Mouse (Mus musculus): ENCODE measurements at regions not wholly inside any gene's neighbourhood (a gene's known extent, or its start where the extent isn't known, plus 50 kb on each side); places are given as distances from the start of the nearest gene placed in this dataset.

GRCm38 (mm10) chr3:38663023-38663422 lies 178.4 kb upstream of the Ankrd50 start:
- no peak overlapping the region for H3K27ac ChIP-seq (ENCODE audit: low read depth, low read length)
- H3K4me2 ChIP-seq (ENCODE audit: low read length), result no peak overlapping the region
- no peaks in the 10 kb centered on the region; the same call in 1 of the 2 replicates for H3K9me3 ChIP-seq (ENCODE audit: control insufficient read depth, low read length)
- H3K36me3 ChIP-seq (ENCODE audit: control insufficient read depth, insufficient read depth, low read length), result no peaks in the 10 kb centered on the region
- no peak overlapping the region for H3K4me3 ChIP-seq (ENCODE audit: low read length)
- no peaks in the 10 kb centered on the region for H3K27me3 ChIP-seq (replicated peaks; ENCODE audit: control insufficient read depth, insufficient read depth, low read length)
- 77% methylated on average over 5 of the region's 5 CpGs for WGBS
- H3K4me1 ChIP-seq (ENCODE audit: control insufficient read depth, insufficient read depth, low read depth, low read length), result peaks cover 6% of the 10 kb centered on the region
- no peak overlapping the region for H3K9ac ChIP-seq (ENCODE audit: low read depth, low read length)
- no peak for ATAC-seq

GRCm38 (mm10) chr3:38656790-38657189 lies 172.1 kb upstream of the Ankrd50 start:
- Histone ChIP-seq H3K36me3 (ENCODE audit: control insufficient read depth, insufficient read depth, low read length) (no peaks in the 10 kb centered on the region), H3K27me3 (replicated peaks; ENCODE audit: control insufficient read depth, insufficient read depth, low read length) (no peaks in the 10 kb centered on the region), H3K9me3 (ENCODE audit: control insufficient read depth, low read length) (no peaks in the 10 kb centered on the region; the same call in 1 of the 2 replicates), H3K4me1 (ENCODE audit: control insufficient read depth, insufficient read depth, low read depth, low read length) (peaks cover 10% of the 10 kb centered on the region), H3K27ac (ENCODE audit: low read depth, low read length) (no peak overlapping the region), H3K4me3 (ENCODE audit: low read length) (no peak overlapping the region), H3K4me2 (ENCODE audit: low read length) (no peak overlapping the region), H3K9ac (ENCODE audit: low read depth, low read length) (no peak overlapping the region)
- WGBS, result 70% methylated on average over 1 of the region's 1 CpGs
- ATAC-seq, result no peak

GRCm38 (mm10) chr3:38653928-38654327 lies 169.3 kb upstream of the Ankrd50 start:
- Histone ChIP-seq H3K36me3 (ENCODE audit: control insufficient read depth, insufficient read depth, low read length) (no peaks in the 10 kb centered on the region), H3K4me2 (ENCODE audit: low read length) (no peak overlapping the region), H3K9ac (ENCODE audit: low read depth, low read length) (no peak overlapping the region), H3K27me3 (replicated peaks; ENCODE audit: control insufficient read depth, insufficient read depth, low read length) (no peaks in the 10 kb centered on the region), H3K4me3 (ENCODE audit: low read length) (no peak overlapping the region), H3K4me1 (ENCODE audit: control insufficient read depth, insufficient read depth, low read depth, low read length) (peaks cover 10% of the 10 kb centered on the region), H3K9me3 (ENCODE audit: control insufficient read depth, low read length) (no peaks in the 10 kb centered on the region), H3K27ac (ENCODE audit: low read depth, low read length) (peak overlapping the region; percentile 70)
- ATAC-seq, result 0 out of 2 replicates have a peak, but pooled peaks have one; percentile 29
- 53% methylated on average over 4 of the region's 4 CpGs for WGBS

GRCm38 (mm10) chr3:38652985-38653685 lies 168.5 kb upstream of the Ankrd50 start:
- Histone ChIP-seq H3K4me2 (ENCODE audit: low read length) (no peak overlapping the region), H3K4me1 (ENCODE audit: control insufficient read depth, insufficient read depth, low read depth, low read length) (peaks cover 10% of the 10 kb centered on the region), H3K36me3 (ENCODE audit: control insufficient read depth, insufficient read depth, low read length) (no peaks in the 10 kb centered on the region), H3K9ac (ENCODE audit: low read depth, low read length) (no peak overlapping the region), H3K27me3 (replicated peaks; ENCODE audit: control insufficient read depth, insufficient read depth, low read length) (no peaks in the 10 kb centered on the region), H3K9me3 (ENCODE audit: control insufficient read depth, low read length) (no peaks in the 10 kb centered on the region), H3K4me3 (ENCODE audit: low read length) (no peak overlapping the region), H3K27ac (ENCODE audit: low read depth, low read length) (peak overlapping the region; percentile 70; the same call in 1 of the 2 replicates)
- ATAC-seq, result peak; percentile 67
- WGBS, result 25% methylated on average over 5 of the region's 5 CpGs

GRCm38 (mm10) chr3:38650176-38650575 lies 165.5 kb upstream of the Ankrd50 start:
- Histone ChIP-seq H3K4me3 (ENCODE audit: low read length) (no peak overlapping the region), H3K36me3 (ENCODE audit: control insufficient read depth, insufficient read depth, low read length) (no peaks in the 10 kb centered on the region), H3K9ac (ENCODE audit: low read depth, low read length) (no peak overlapping the region), H3K4me2 (ENCODE audit: low read length) (no peak overlapping the region), H3K4me1 (ENCODE audit: control insufficient read depth, insufficient read depth, low read depth, low read length) (peaks cover 8% of the 10 kb centered on the region; the same call in 1 of the 2 replicates), H3K27ac (ENCODE audit: low read depth, low read length) (no peak overlapping the region), H3K27me3 (replicated peaks; ENCODE audit: control insufficient read depth, insufficient read depth, low read length) (no peaks in the 10 kb centered on the region), H3K9me3 (ENCODE audit: control insufficient read depth, low read length) (no peaks in the 10 kb centered on the region)
- no peak for ATAC-seq
- 83% methylated on average over 4 of the region's 4 CpGs for WGBS

GRCm38 (mm10) chr3:38648633-38649032 lies 164.0 kb upstream of the Ankrd50 start:
- no peaks in the 10 kb centered on the region for H3K9me3 ChIP-seq (ENCODE audit: control insufficient read depth, low read length)
- H3K36me3 ChIP-seq (ENCODE audit: control insufficient read depth, insufficient read depth, low read length), result no peaks in the 10 kb centered on the region
- H3K4me1 ChIP-seq (ENCODE audit: control insufficient read depth, insufficient read depth, low read depth, low read length), result peaks cover 4% of the 10 kb centered on the region; the same call in 1 of the 2 replicates
- ATAC-seq, result no peak
- no peak overlapping the region for H3K4me3 ChIP-seq (ENCODE audit: low read length)
- no peak overlapping the region for H3K9ac ChIP-seq (ENCODE audit: low read depth, low read length)
- no peak overlapping the region for H3K27ac ChIP-seq (ENCODE audit: low read depth, low read length)
- WGBS, result 79% methylated on average over 4 of the region's 4 CpGs
- H3K27me3 ChIP-seq (replicated peaks; ENCODE audit: control insufficient read depth, insufficient read depth, low read length), result no peaks in the 10 kb centered on the region
- no peak overlapping the region for H3K4me2 ChIP-seq (ENCODE audit: low read length)

GRCm38 (mm10) chr3:38647737-38648330 lies 163.2 kb upstream of the Ankrd50 start:
- Histone ChIP-seq H3K9me3 (ENCODE audit: control insufficient read depth, low read length) (no peaks in the 10 kb centered on the region), H3K9ac (ENCODE audit: low read depth, low read length) (no peak overlapping the region), H3K4me3 (ENCODE audit: low read length) (no peak overlapping the region), H3K4me1 (ENCODE audit: control insufficient read depth, insufficient read depth, low read depth, low read length) (peaks cover 2% of the 10 kb centered on the region; the same call in 1 of the 2 replicates), H3K27me3 (replicated peaks; ENCODE audit: control insufficient read depth, insufficient read depth, low read length) (no peaks in the 10 kb centered on the region), H3K4me2 (ENCODE audit: low read length) (no peak overlapping the region), H3K27ac (ENCODE audit: low read depth, low read length) (no peak overlapping the region), H3K36me3 (ENCODE audit: control insufficient read depth, insufficient read depth, low read length) (no peaks in the 10 kb centered on the region)
- 69% methylated on average over 7 of the region's 7 CpGs for WGBS
- ATAC-seq, result no peak

- Histone ChIP-seq H3K4me1 (ENCODE audit: control insufficient read depth, insufficient read depth, low read depth, low read length) (no peaks in the 10 kb centered on the region), H3K36me3 (ENCODE audit: control insufficient read depth, insufficient read depth, low read length) (no peaks in the 10 kb centered on the region), H3K4me2 (ENCODE audit: low read length) (no peak overlapping the region), H3K27ac (ENCODE audit: low read depth, low read length) (no peak overlapping the region), H3K9me3 (ENCODE audit: control insufficient read depth, low read length) (no peaks in the 10 kb centered on the region), H3K4me3 (ENCODE audit: low read length) (no peak overlapping the region), H3K9ac (ENCODE audit: low read depth, low read length) (no peak overlapping the region), H3K27me3 (replicated peaks; ENCODE audit: control insufficient read depth, insufficient read depth, low read length) (no peaks in the 10 kb centered on the region)
- WGBS, result 63% methylated on average over 1 of the region's 1 CpGs
- ATAC-seq, result no peak
These were observed 157.1 kb upstream of the Ankrd50 start for GRCm38 (mm10) chr3:38641733-38642132.

GRCm38 (mm10) chr3:38636806-38637205 lies 152.2 kb upstream of the Ankrd50 start:
- no peak for ATAC-seq
- H3K4me2 ChIP-seq (ENCODE audit: low read length), result no peak overlapping the region
- H3K36me3 ChIP-seq (ENCODE audit: control insufficient read depth, insufficient read depth, low read length), result no peaks in the 10 kb centered on the region
- WGBS, result 73% methylated on average over 4 of the region's 4 CpGs
- no peak overlapping the region for H3K4me3 ChIP-seq (ENCODE audit: low read length)
- H3K27ac ChIP-seq (ENCODE audit: low read depth, low read length), result no peak overlapping the region
- no peak overlapping the region for H3K9ac ChIP-seq (ENCODE audit: low read depth, low read length)
- no peaks in the 10 kb centered on the region for H3K4me1 ChIP-seq (ENCODE audit: control insufficient read depth, insufficient read depth, low read depth, low read length)
- no peaks in the 10 kb centered on the region for H3K9me3 ChIP-seq (ENCODE audit: control insufficient read depth, low read length)
- H3K27me3 ChIP-seq (replicated peaks; ENCODE audit: control insufficient read depth, insufficient read depth, low read length), result no peaks in the 10 kb centered on the region
